Mouse (Mus musculus): Measurements from ENCODE around the gene Atg16l1. TPM values are rescaled to one million over a fixed set of nuclear protein-coding genes. Genes with fewer than 3 reads are reported as not detected.

Atg16l1 gene
- 12.8 and 14.9 TPM in 2 replicates for polyA plus RNA-seq (2015; fragmentation: Nextera tagmentation; extraction: Ambion mirVana)

GRCm38 (mm10) chr1:87755641-87756470, at the start of gene Atg16l1:
Gene Atg16l1, plus strand, starts transcription at chr1:87755870.
- Histone ChIP-seq H3K36me3 (ENCODE audit: control insufficient read depth, insufficient read depth) (peaks cover 14% of the 10 kb centered on the region), H3K9ac (ENCODE audit: low read depth, low read length) (peak within 1 kb of the TSS; percentile 91), H3K4me1 (replicated peaks; ENCODE audit: control insufficient read depth, insufficient read depth, low read length) (0 out of 2 replicates have a peak, but pooled peaks cover 4% of the 10 kb centered on the region), H3K27ac (ENCODE audit: low read depth, low read length) (peak within 1 kb of the TSS; percentile 90), H3K27me3 (replicated peaks; ENCODE audit: control insufficient read depth, insufficient read depth, low read length) (no peaks in the 10 kb centered on the region), H3K9me3 (ENCODE audit: control insufficient read depth) (no peaks in the 10 kb centered on the region), H3K4me2 (replicated peaks; ENCODE audit: low read depth) (peak within 1 kb of the TSS; percentile 72), H3K4me3 (ENCODE audit: low read depth, low read length) (peak within 1 kb of the TSS; percentile 73)
- ATAC-seq, result peak; percentile 96
- peak; percentile 70 for TF ChIP-seq CTCF (IDR thresholded peaks at IDR 0.05; ENCODE audit: low read depth)
- WGBS, result 1% methylated on average over 78 of the region's 79 CpGs

GRCm38 (mm10) chr1:87706361-87706760, 49.3 kb upstream of the Atg16l1 start:
- H3K27ac ChIP-seq (ENCODE audit: low read depth, low read length), result no peak overlapping the region
- H3K9ac ChIP-seq (ENCODE audit: low read depth, low read length), result no peak overlapping the region
- H3K27me3 ChIP-seq (replicated peaks; ENCODE audit: control insufficient read depth, insufficient read depth, low read length), result no peaks in the 10 kb centered on the region
- no peaks in the 10 kb centered on the region for H3K9me3 ChIP-seq (ENCODE audit: control insufficient read depth)
- H3K4me2 ChIP-seq (replicated peaks; ENCODE audit: low read depth), result no peak overlapping the region
- no peak for TF ChIP-seq CTCF (IDR thresholded peaks at IDR 0.05; ENCODE audit: low read depth)
- H3K36me3 ChIP-seq (ENCODE audit: control insufficient read depth, insufficient read depth), result no peaks in the 10 kb centered on the region
- no peaks in the 10 kb centered on the region for H3K4me1 ChIP-seq (replicated peaks; ENCODE audit: control insufficient read depth, insufficient read depth, low read length)
- WGBS, result 91% methylated on average over 3 of the region's 3 CpGs
- no peak overlapping the region for H3K4me3 ChIP-seq (ENCODE audit: low read depth, low read length)
- ATAC-seq, result no peak

GRCm38 (mm10) chr1:87709020-87709419, 46.6 kb upstream of the Atg16l1 start:
- Histone ChIP-seq H3K4me2 (replicated peaks; ENCODE audit: low read depth) (no peak overlapping the region), H3K27ac (ENCODE audit: low read depth, low read length) (no peak overlapping the region), H3K4me1 (replicated peaks; ENCODE audit: control insufficient read depth, insufficient read depth, low read length) (no peaks in the 10 kb centered on the region), H3K9ac (ENCODE audit: low read depth, low read length) (no peak overlapping the region), H3K4me3 (ENCODE audit: low read depth, low read length) (no peak overlapping the region), H3K36me3 (ENCODE audit: control insufficient read depth, insufficient read depth) (no peaks in the 10 kb centered on the region; the same call in 1 of the 2 replicates), H3K27me3 (replicated peaks; ENCODE audit: control insufficient read depth, insufficient read depth, low read length) (no peaks in the 10 kb centered on the region), H3K9me3 (ENCODE audit: control insufficient read depth) (no peaks in the 10 kb centered on the region)
- WGBS, result 75% methylated on average over 6 of the region's 6 CpGs
- no peak for ATAC-seq
- no peak for TF ChIP-seq CTCF (IDR thresholded peaks at IDR 0.05; ENCODE audit: low read depth)

GRCm38 (mm10) chr1:87709661-87710270, 45.9 kb upstream of the Atg16l1 start:
- WGBS, result 81% methylated on average over 7 of the region's 7 CpGs
- no peaks in the 10 kb centered on the region for H3K4me1 ChIP-seq (replicated peaks; ENCODE audit: control insufficient read depth, insufficient read depth, low read length)

GRCm38 (mm10) chr1:87711938-87712613, 43.6 kb upstream of the Atg16l1 start:
- H3K36me3 ChIP-seq (ENCODE audit: control insufficient read depth, insufficient read depth), result no peaks in the 10 kb centered on the region; the same call in 1 of the 2 replicates
- no peaks in the 10 kb centered on the region for H3K27me3 ChIP-seq (replicated peaks; ENCODE audit: control insufficient read depth, insufficient read depth, low read length)
- no peaks in the 10 kb centered on the region for H3K4me1 ChIP-seq (replicated peaks; ENCODE audit: control insufficient read depth, insufficient read depth, low read length)
- H3K9me3 ChIP-seq (ENCODE audit: control insufficient read depth), result no peaks in the 10 kb centered on the region
- H3K9ac ChIP-seq (ENCODE audit: low read depth, low read length), result no peak overlapping the region
- no peak overlapping the region for H3K4me2 ChIP-seq (replicated peaks; ENCODE audit: low read depth)
- 84% methylated on average over 10 of the region's 10 CpGs for WGBS
- no peak overlapping the region for H3K4me3 ChIP-seq (ENCODE audit: low read depth, low read length)
- TF ChIP-seq CTCF (IDR thresholded peaks at IDR 0.05; ENCODE audit: low read depth), result no peak
- no peak overlapping the region for H3K27ac ChIP-seq (ENCODE audit: low read depth, low read length)
- ATAC-seq, result no peak

More at GRCm38 (mm10) chr1:87709661-87710270, 45.9 kb upstream of the Atg16l1 start:
- Histone ChIP-seq H3K27ac (ENCODE audit: low read depth, low read length) (no peak overlapping the region), H3K9ac (ENCODE audit: low read depth, low read length) (no peak overlapping the region), H3K27me3 (replicated peaks; ENCODE audit: control insufficient read depth, insufficient read depth, low read length) (no peaks in the 10 kb centered on the region), H3K4me2 (replicated peaks; ENCODE audit: low read depth) (no peak overlapping the region), H3K36me3 (ENCODE audit: control insufficient read depth, insufficient read depth) (no peaks in the 10 kb centered on the region; the same call in 1 of the 2 replicates), H3K9me3 (ENCODE audit: control insufficient read depth) (no peaks in the 10 kb centered on the region), H3K4me3 (ENCODE audit: low read depth, low read length) (no peak overlapping the region)
- TF ChIP-seq CTCF (IDR thresholded peaks at IDR 0.05; ENCODE audit: low read depth), result no peak
- no peak for ATAC-seq

- ATAC-seq, result no peak
- Histone ChIP-seq H3K4me3 (ENCODE audit: low read depth, low read length) (no peak overlapping the region), H3K4me2 (replicated peaks; ENCODE audit: low read depth) (no peak overlapping the region), H3K4me1 (replicated peaks; ENCODE audit: control insufficient read depth, insufficient read depth, low read length) (no peaks in the 10 kb centered on the region), H3K27me3 (replicated peaks; ENCODE audit: control insufficient read depth, insufficient read depth, low read length) (no peaks in the 10 kb centered on the region), H3K9me3 (ENCODE audit: control insufficient read depth) (no peaks in the 10 kb centered on the region), H3K27ac (ENCODE audit: low read depth, low read length) (no peak overlapping the region), H3K36me3 (ENCODE audit: control insufficient read depth, insufficient read depth) (no peaks in the 10 kb centered on the region; the same call in 1 of the 2 replicates), H3K9ac (ENCODE audit: low read depth, low read length) (no peak overlapping the region)
- TF ChIP-seq CTCF (IDR thresholded peaks at IDR 0.05; ENCODE audit: low read depth), result no peak
- 69% methylated on average over 1 of the region's 1 CpGs for WGBS
These were observed 43.1 kb upstream of the Atg16l1 start for GRCm38 (mm10) chr1:87712614-87712971.

Measured in intestine, postnatal 0 days (tissue).